Mouse (Mus musculus): Measurements from ENCODE around the gene Endod1. TPM values are rescaled to one million over a fixed set of nuclear protein-coding genes. Genes with fewer than 3 reads are reported as not detected.

The Endod1 gene
- polyA plus RNA-seq, 1 experiment from 2014 or later = 7.9 TPM

DNA sequence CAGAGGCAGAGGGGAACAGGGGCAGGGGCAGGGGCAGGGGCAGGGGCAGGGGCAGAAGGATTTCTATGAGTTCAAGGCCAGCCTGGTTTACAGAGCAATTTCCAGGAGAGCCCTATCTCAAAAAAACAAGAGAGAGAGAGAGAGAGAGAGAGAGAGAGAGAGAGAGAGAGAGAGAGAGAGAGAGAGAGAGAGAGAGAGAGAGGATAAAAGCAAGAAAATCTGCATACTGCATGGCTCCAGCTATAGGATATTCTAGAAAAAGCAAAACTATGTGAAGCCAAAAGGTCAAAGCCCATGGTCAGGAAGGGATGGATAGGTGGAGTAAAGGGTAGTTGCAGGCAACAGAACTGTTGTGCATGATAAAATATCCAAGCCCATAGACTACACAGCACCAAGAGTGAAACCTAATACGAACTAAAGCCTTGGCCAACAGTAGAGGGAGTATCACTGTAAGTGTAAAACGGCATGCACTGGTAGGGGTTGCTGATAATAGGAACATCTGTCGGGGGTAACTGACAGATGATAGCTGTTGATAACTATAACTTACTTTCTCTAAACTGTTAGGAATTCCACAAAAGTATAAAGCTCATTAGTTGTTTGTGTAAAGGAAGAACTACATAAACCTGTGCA is 15.6 kb upstream of the Endod1 start:
- H3K4me1 ChIP-seq (ENCODE audit: control insufficient read depth, insufficient read depth, low read length) = no peaks in the 10 kb centered on the region
- H3K27ac ChIP-seq (ENCODE audit: low read depth, low read length) = no peak overlapping the region
- no peak overlapping the region for H3K4me2 ChIP-seq
- ATAC-seq (ENCODE audit: low FRiP score) (no peak), DNase-seq (ENCODE audit: low spot score, missing footprints) (no peak)
- H3K4me3 ChIP-seq (ENCODE audit: low read depth, low read length) = no peak overlapping the region
- H3K9me3 ChIP-seq (ENCODE audit: control insufficient read depth, low read length) = no peaks in the 10 kb centered on the region
- no peaks in the 10 kb centered on the region for H3K27me3 ChIP-seq (ENCODE audit: control insufficient read depth, insufficient read depth, low read length)
- no peak overlapping the region for H3K9ac ChIP-seq (ENCODE audit: low read length)
- no peaks in the 10 kb centered on the region for H3K36me3 ChIP-seq (ENCODE audit: control insufficient read depth, insufficient read depth, low read length)
- WGBS = 71% methylated on average over 3 of the region's 3 CpGs

DNA sequence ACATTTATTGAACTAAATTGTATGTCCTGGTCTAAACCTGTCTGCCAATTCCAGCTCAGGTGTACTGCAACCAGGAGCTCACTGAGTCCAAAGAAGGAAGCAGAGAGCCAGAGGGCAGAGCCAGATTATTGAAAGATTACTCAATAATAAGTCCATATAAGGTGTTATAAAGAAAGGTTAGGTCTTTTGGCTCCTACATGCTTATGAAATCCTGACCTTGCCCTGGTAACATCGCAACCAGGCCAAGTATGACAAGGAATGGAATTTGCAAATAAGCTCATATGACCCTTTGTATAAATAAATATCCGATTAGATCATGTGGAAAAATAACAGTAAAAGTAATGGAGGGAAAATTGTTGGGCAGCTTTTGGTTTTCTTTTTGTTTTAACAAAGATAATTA is 14.8 kb upstream of the Endod1 start:
- H3K36me3 ChIP-seq (ENCODE audit: control insufficient read depth, insufficient read depth, low read length) = no peaks in the 10 kb centered on the region
- H3K4me1 ChIP-seq (ENCODE audit: control insufficient read depth, insufficient read depth, low read length) = no peaks in the 10 kb centered on the region
- no peaks in the 10 kb centered on the region for H3K9me3 ChIP-seq (ENCODE audit: control insufficient read depth, low read length)
- DNase-seq (ENCODE audit: low spot score, missing footprints) (no peak), ATAC-seq (ENCODE audit: low FRiP score) (no peak)
- WGBS = 75% methylated on average over 2 of the region's 2 CpGs
- H3K4me3 ChIP-seq (ENCODE audit: low read depth, low read length) = no peak overlapping the region
- no peak overlapping the region for H3K9ac ChIP-seq (ENCODE audit: low read length)
- H3K27me3 ChIP-seq (ENCODE audit: control insufficient read depth, insufficient read depth, low read length) = no peaks in the 10 kb centered on the region
- H3K27ac ChIP-seq (ENCODE audit: low read depth, low read length) = no peak overlapping the region
- no peak overlapping the region for H3K4me2 ChIP-seq

- Histone ChIP-seq H3K4me1 (ENCODE audit: control insufficient read depth, insufficient read depth, low read length) (no peaks in the 10 kb centered on the region), H3K36me3 (ENCODE audit: control insufficient read depth, insufficient read depth, low read length) (no peaks in the 10 kb centered on the region), H3K27ac (ENCODE audit: low read depth, low read length) (no peak overlapping the region), H3K9ac (ENCODE audit: low read length) (no peak overlapping the region), H3K4me3 (ENCODE audit: low read depth, low read length) (no peak overlapping the region), H3K4me2 (no peak overlapping the region), H3K27me3 (ENCODE audit: control insufficient read depth, insufficient read depth, low read length) (no peaks in the 10 kb centered on the region), H3K9me3 (ENCODE audit: control insufficient read depth, low read length) (no peaks in the 10 kb centered on the region)
- DNase-seq (ENCODE audit: low spot score, missing footprints) (no peak), ATAC-seq (ENCODE audit: low FRiP score) (no peak)
- 48% methylated on average over 2 of the region's 2 CpGs for WGBS
Measured at GRCm38 (mm10) chr9:14394956-14395561, 13.8 kb upstream of the Endod1 start.

GRCm38 (mm10) chr9:14391841-14392318 is 10.6 kb upstream of the Endod1 start:
- no peaks in the 10 kb centered on the region for H3K27me3 ChIP-seq (ENCODE audit: control insufficient read depth, insufficient read depth, low read length)
- no peaks in the 10 kb centered on the region for H3K4me1 ChIP-seq (ENCODE audit: control insufficient read depth, insufficient read depth, low read length)
- H3K36me3 ChIP-seq (ENCODE audit: control insufficient read depth, insufficient read depth, low read length) = no peaks in the 10 kb centered on the region
- peak; percentile 51 for DNase-seq (ENCODE audit: low spot score, missing footprints)
- H3K4me3 ChIP-seq (ENCODE audit: low read depth, low read length) = no peak overlapping the region
- no peak overlapping the region for H3K27ac ChIP-seq (ENCODE audit: low read depth, low read length)
- H3K9me3 ChIP-seq (ENCODE audit: control insufficient read depth, low read length) = no peaks in the 10 kb centered on the region
- no peak for ATAC-seq (ENCODE audit: low FRiP score)
- H3K9ac ChIP-seq (ENCODE audit: low read length) = no peak overlapping the region
- 88% methylated on average over 3 of the region's 3 CpGs for WGBS
- no peak overlapping the region for H3K4me2 ChIP-seq

DNA sequence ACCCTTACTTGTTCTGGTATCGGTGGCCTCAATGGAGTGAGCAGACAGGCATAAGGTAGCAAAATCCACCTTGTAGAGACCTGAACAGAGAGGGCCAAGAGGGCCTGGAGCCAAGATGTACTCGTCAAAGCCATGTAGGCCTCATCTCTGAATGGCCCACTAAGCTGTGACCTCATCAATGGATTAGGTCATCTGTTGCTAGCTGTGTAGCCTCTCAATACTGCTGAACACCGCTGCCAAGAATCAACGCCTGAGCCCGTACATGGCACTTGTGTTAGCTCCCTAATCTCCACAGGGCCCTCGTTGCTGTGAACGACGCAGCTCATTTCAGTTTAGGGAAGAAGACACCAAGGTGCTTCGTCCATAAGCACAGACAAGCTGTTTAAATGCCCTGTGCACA is 10.0 kb upstream of the Endod1 start:
- Histone ChIP-seq H3K27me3 (ENCODE audit: control insufficient read depth, insufficient read depth, low read length) (no peaks in the 10 kb centered on the region), H3K4me2 (no peak overlapping the region), H3K27ac (ENCODE audit: low read depth, low read length) (no peak overlapping the region), H3K36me3 (ENCODE audit: control insufficient read depth, insufficient read depth, low read length) (no peaks in the 10 kb centered on the region), H3K9ac (ENCODE audit: low read length) (no peak overlapping the region), H3K4me3 (ENCODE audit: low read depth, low read length) (no peak overlapping the region), H3K9me3 (ENCODE audit: control insufficient read depth, low read length) (no peaks in the 10 kb centered on the region), H3K4me1 (ENCODE audit: control insufficient read depth, insufficient read depth, low read length) (no peaks in the 10 kb centered on the region)
- DNase-seq (ENCODE audit: low spot score, missing footprints) (no peak), ATAC-seq (ENCODE audit: low FRiP score) (no peak)
- WGBS = 90% methylated on average over 9 of the region's 9 CpGs

DNA sequence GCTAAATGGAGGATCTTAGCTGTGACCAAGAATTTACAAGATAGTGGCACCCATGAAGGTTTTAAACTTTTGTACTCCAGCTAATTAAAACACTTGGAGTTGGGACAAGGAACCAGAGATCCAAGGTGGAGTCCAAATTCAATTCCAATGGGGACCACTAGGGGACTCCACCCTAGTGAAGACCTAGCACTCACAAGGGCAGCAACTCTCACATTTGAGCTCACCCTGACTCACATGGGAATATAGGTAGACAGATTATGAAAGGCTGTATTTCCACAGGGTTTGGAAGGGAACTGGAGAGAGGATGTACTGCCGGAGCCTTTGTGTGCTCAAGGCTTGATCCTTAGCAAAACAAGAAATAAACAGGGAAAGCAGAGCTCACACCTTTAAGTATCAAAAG is 9.0 kb upstream of the Endod1 start:
- no peaks in the 10 kb centered on the region for H3K27me3 ChIP-seq (ENCODE audit: control insufficient read depth, insufficient read depth, low read length)
- H3K27ac ChIP-seq (ENCODE audit: low read depth, low read length) = no peak overlapping the region
- DNase-seq (ENCODE audit: low spot score, missing footprints) = peak; percentile 85
- ATAC-seq (ENCODE audit: low FRiP score) = no peak
- WGBS = 97% methylated on average over 1 of the region's 1 CpGs
- no peak overlapping the region for H3K4me2 ChIP-seq
- H3K36me3 ChIP-seq (ENCODE audit: control insufficient read depth, insufficient read depth, low read length) = no peaks in the 10 kb centered on the region
- H3K4me1 ChIP-seq (ENCODE audit: control insufficient read depth, insufficient read depth, low read length) = no peaks in the 10 kb centered on the region
- no peaks in the 10 kb centered on the region for H3K9me3 ChIP-seq (ENCODE audit: control insufficient read depth, low read length)
- H3K4me3 ChIP-seq (ENCODE audit: low read depth, low read length) = no peak overlapping the region
- H3K9ac ChIP-seq (ENCODE audit: low read length) = no peak overlapping the region

- 90% methylated on average over 4 of the region's 4 CpGs for WGBS
- no peak overlapping the region for H3K9ac ChIP-seq (ENCODE audit: low read length)
- DNase-seq (ENCODE audit: low spot score, missing footprints) = peak; percentile 37
Measured at GRCm38 (mm10) chr9:14389050-14389621, 7.8 kb upstream of the Endod1 start.

GRCm38 (mm10) chr9:14388001-14388400 is 6.7 kb upstream of the Endod1 start:
- H3K4me2 ChIP-seq = no peak overlapping the region
- no peak for ATAC-seq (ENCODE audit: low FRiP score)
- DNase-seq (ENCODE audit: low spot score, missing footprints) = no peak
- no peaks in the 10 kb centered on the region for H3K27me3 ChIP-seq (ENCODE audit: control insufficient read depth, insufficient read depth, low read length)
- H3K4me3 ChIP-seq (ENCODE audit: low read depth, low read length) = no peak overlapping the region
- H3K27ac ChIP-seq (ENCODE audit: low read depth, low read length) = no peak overlapping the region
- H3K9ac ChIP-seq (ENCODE audit: low read length) = no peak overlapping the region
- H3K36me3 ChIP-seq (ENCODE audit: control insufficient read depth, insufficient read depth, low read length) = no peaks in the 10 kb centered on the region
- H3K4me1 ChIP-seq (ENCODE audit: control insufficient read depth, insufficient read depth, low read length) = no peaks in the 10 kb centered on the region
- no peaks in the 10 kb centered on the region for H3K9me3 ChIP-seq (ENCODE audit: control insufficient read depth, low read length)
- 84% methylated on average over 1 of the region's 1 CpGs for WGBS

More at GRCm38 (mm10) chr9:14389050-14389621, 7.8 kb upstream of the Endod1 start:
- no peaks in the 10 kb centered on the region for H3K36me3 ChIP-seq (ENCODE audit: control insufficient read depth, insufficient read depth, low read length)
- H3K4me2 ChIP-seq = no peak overlapping the region
- ATAC-seq (ENCODE audit: low FRiP score) = no peak
- no peaks in the 10 kb centered on the region for H3K27me3 ChIP-seq (ENCODE audit: control insufficient read depth, insufficient read depth, low read length)
- no peak overlapping the region for H3K4me3 ChIP-seq (ENCODE audit: low read depth, low read length)
- no peaks in the 10 kb centered on the region for H3K4me1 ChIP-seq (ENCODE audit: control insufficient read depth, insufficient read depth, low read length)
- no peaks in the 10 kb centered on the region for H3K9me3 ChIP-seq (ENCODE audit: control insufficient read depth, low read length)
- H3K27ac ChIP-seq (ENCODE audit: low read depth, low read length) = no peak overlapping the region

DNA sequence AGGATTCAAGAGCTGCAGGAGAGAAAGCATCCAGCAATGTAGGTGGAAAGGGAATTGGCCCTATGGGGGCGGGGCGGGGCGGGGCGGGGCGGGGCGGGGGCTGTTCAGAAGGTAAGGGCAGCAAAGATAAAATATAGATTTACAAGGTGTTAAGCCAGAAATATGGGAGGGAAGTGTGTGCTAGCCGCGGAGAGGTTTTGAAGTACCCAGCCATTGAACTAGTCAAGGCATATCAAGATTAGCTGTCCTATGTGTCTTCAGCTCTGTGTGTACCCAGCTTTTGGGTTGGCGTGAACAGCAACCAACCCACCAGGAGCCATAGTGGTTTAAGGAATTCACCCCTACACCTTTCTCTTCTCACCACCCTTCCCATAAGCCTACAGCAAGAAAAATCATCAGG is 5.5 kb upstream of the Endod1 start:
- 83% methylated on average over 9 of the region's 9 CpGs for WGBS
- Histone ChIP-seq H3K9me3 (ENCODE audit: control insufficient read depth, low read length) (no peaks in the 10 kb centered on the region), H3K4me3 (ENCODE audit: low read depth, low read length) (no peak overlapping the region), H3K4me1 (ENCODE audit: control insufficient read depth, insufficient read depth, low read length) (peaks cover under 1% of the 10 kb centered on the region; the same call in 1 of the 2 replicates), H3K9ac (ENCODE audit: low read length) (no peak overlapping the region), H3K4me2 (no peak overlapping the region), H3K27ac (ENCODE audit: low read depth, low read length) (no peak overlapping the region), H3K27me3 (ENCODE audit: control insufficient read depth, insufficient read depth, low read length) (no peaks in the 10 kb centered on the region), H3K36me3 (ENCODE audit: control insufficient read depth, insufficient read depth, low read length) (no peaks in the 10 kb centered on the region)
- DNase-seq (ENCODE audit: low spot score, missing footprints) (no peak), ATAC-seq (ENCODE audit: low FRiP score) (no peak)
